Mouse (Mus musculus) left cerebral cortex, adult 6 months (tissue): Measurements from ENCODE around the gene S100a9. TPM values are rescaled to one million over a fixed set of nuclear protein-coding genes. Genes with fewer than 3 reads are reported as not detected.

Source experiments
- long read RNA-seq, 2 experiments: library from polyadenylated mRNA; unstranded; transcript quantifications; one replicate each; pipeline ENCODE4 v2.0.0; 2019 to 2020
- polyA plus RNA-seq: library from polyadenylated mRNA; unstranded; fragments of <200 nt; fragmentation: Nextera tagmentation; gene quantifications from 2 replicates; pipeline ENCODE4 v1.2.3, GENCODE M21; 2021

Gene S100a9
- 0.77 TPM in 1 of 2 replicates, not detected in the other for polyA plus RNA-seq
- long read RNA-seq, experiment 1, partial matches to known transcripts = 1 of 1 reads
- long read RNA-seq, experiment 1, other reads (novel, unspliced or antisense) = 0 of 1 reads
- long read RNA-seq, experiment 2, partial matches to known transcripts = 0 of 1 reads
- long read RNA-seq, experiment 2, other reads (novel, unspliced or antisense) = 0 of 1 reads

GRCm38 (mm10) chr3:90695613-90696012 is at the start of gene S100a9:
Gene S100a9, minus strand, starts transcription at chr3:90695721.

GRCm38 (mm10) chr3:90726606-90727005 is 31.1 kb upstream of the S100a9 start, which contains the start of gene Pglyrp4:
Gene Pglyrp4, plus strand, starts transcription at chr3:90726906.

DNA sequence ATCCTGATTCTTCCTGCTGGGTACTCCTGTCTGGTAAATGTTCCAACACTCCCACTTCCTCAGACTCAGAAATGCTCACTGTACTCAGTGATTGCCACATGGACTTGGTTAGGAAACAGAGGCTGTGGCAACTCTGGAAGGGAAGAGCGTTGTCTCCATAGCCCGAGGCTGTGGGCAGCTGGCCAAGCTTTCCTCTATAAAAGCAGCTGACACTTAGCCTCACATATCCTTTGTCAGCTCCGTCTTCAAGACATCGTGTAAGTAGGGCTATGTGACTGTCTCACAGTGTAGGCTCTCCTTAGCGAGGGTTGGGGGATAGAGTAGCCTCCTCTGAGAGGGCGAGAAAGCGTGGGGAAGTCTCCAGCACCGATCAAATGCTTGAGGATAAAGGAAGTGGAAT is 26.7 kb downstream of the S100a9 start, which contains the start of gene S100a8:
Gene S100a8, plus strand, starts transcription at position 133 of the 400 bp plus-strand sequence.

GRCm38 (mm10) chr3:90653717-90654116 is 41.8 kb downstream of the S100a9 start, which contains the start of gene S100a7a:
Gene S100a7a, plus strand, starts transcription at chr3:90654017.

Other genes with a start within 250 kb of the S100a9 start
- 0.73 and 0.85 TPM in 2 replicates for gene Npr1, start 229.9 kb downstream of the S100a9 start, polyA plus RNA-seq
- gene Ilf2, start 219.6 kb downstream of the S100a9 start, polyA plus RNA-seq = 69.5 and 88.4 TPM in 2 replicates
- 82.3 and 99.2 TPM in 2 replicates for gene Snapin, start 204.7 kb downstream of the S100a9 start, polyA plus RNA-seq
- 96.5 and 106 TPM in 2 replicates for gene Chtop, start 186.2 kb downstream of the S100a9 start, polyA plus RNA-seq
- gene S100a1, start 181.3 kb downstream of the S100a9 start, polyA plus RNA-seq = 326 TPM in 2 replicates
- gene S100a13, start 181.3 kb downstream of the S100a9 start, polyA plus RNA-seq = 149 and 180 TPM in 2 replicates
- not detected in 2 replicates for gene S100a14, start 168.9 kb downstream of the S100a9 start, polyA plus RNA-seq
- 168 and 195 TPM in 2 replicates for gene S100a16, start 158.5 kb downstream of the S100a9 start, polyA plus RNA-seq
- gene S100a3, start 135.1 kb downstream of the S100a9 start, polyA plus RNA-seq = 2.1 and 3.0 TPM in 2 replicates
- not detected in 2 replicates for gene S100a2, start 105.5 kb downstream of the S100a9 start, polyA plus RNA-seq
- not detected in 2 replicates for gene Gm42674, start 93.8 kb downstream of the S100a9 start, polyA plus RNA-seq
- 4.3 and 6.4 TPM in 2 replicates for gene S100a4, start 92.0 kb downstream of the S100a9 start, polyA plus RNA-seq
- gene S100a5, start 87.2 kb downstream of the S100a9 start, polyA plus RNA-seq = 0.60 TPM in 1 of 2 replicates, not detected in the other
- gene S100a6, start 82.8 kb downstream of the S100a9 start, polyA plus RNA-seq = 92.6 and 97.3 TPM in 2 replicates
- gene S100a7a, start 41.7 kb downstream of the S100a9 start, polyA plus RNA-seq = 0.16 and 0.31 TPM in 2 replicates
- gene S100a8, start 26.7 kb downstream of the S100a9 start, polyA plus RNA-seq = 1.4 and 2.0 TPM in 2 replicates
- not detected in 2 replicates for gene Pglyrp4, start 31.2 kb upstream of the S100a9 start, polyA plus RNA-seq
- gene Gm5849, start 82.2 kb upstream of the S100a9 start, polyA plus RNA-seq = not detected in 2 replicates